Mouse (Mus musculus) CH12.LX (cell line): Measurements from ENCODE around the gene Atp5f1. TPM values are rescaled to one million over a fixed set of nuclear protein-coding genes. Genes with fewer than 3 reads are reported as not detected.

Source experiments
- DNase-seq: peaks from one replicate; pipeline ENCODE4 v3.0.0-alpha.2; 2013; ENCODE audit errors: extremely low read depth
- H3K27ac ChIP-seq: 2 replicates; pipeline ENCODE4 v1.5.1; 2012; ENCODE audit warnings: low read depth, mild to moderate bottlenecking, control low read depth, moderate library complexity; ENCODE audit not compliant: insufficient read depth
- H3K27me3 ChIP-seq: replicated peaks from 2 replicates; pipeline ENCODE3; 2012; ENCODE audit warnings: inconsistent platforms
- H3K36me3 ChIP-seq, 2 experiments: replicated peaks in 1 of 2; 2 replicates each; pipeline versions ENCODE3 to v1.6.1; 2012; ENCODE audit warnings: inconsistent platforms in 1 of 2, low read length in 1 of 2, mild to moderate bottlenecking in 1 of 2, mixed read lengths in 1 of 2, moderate library complexity in 1 of 2; ENCODE audit not compliant: control insufficient read depth in 1 of 2, insufficient read depth in 1 of 2
- H3K4me1 ChIP-seq, 2 experiments: 2 replicates each; pipeline ENCODE4 v1.6.1; 2012; ENCODE audit warnings: inconsistent platforms in 1 of 2, moderate library complexity in 1 of 2; ENCODE audit not compliant: insufficient read depth in 2 of 2, control insufficient read depth in 1 of 2
- H3K4me2 ChIP-seq: 2 replicates; pipeline ENCODE4 v1.6.1; 2012; ENCODE audit warnings: low read depth, mild to moderate bottlenecking, control low read depth; ENCODE audit not compliant: poor library complexity, insufficient read depth, severe bottlenecking
- H3K4me3 ChIP-seq, 3 experiments: fragments of 150-350 bp in 1 of 3; sonication (generic) in 1 of 3; replicated peaks in 1 of 3; 2 replicates each; pipeline versions ENCODE3 to v1.5.1; 2011 to 2012; ENCODE audit warnings: low read depth in 2 of 3, low read length in 2 of 3, mild to moderate bottlenecking in 2 of 3, moderate library complexity in 2 of 3, control low read depth in 1 of 3, improper control_type of control experiment in 1 of 3, inconsistent platforms in 1 of 3, mixed read lengths in 1 of 3; ENCODE audit not compliant: poor library complexity in 1 of 3
- H3K79me2 ChIP-seq: replicated peaks from 2 replicates; pipeline ENCODE4 v1.6.1; 2012; ENCODE audit warnings: mild to moderate bottlenecking, moderate library complexity; ENCODE audit not compliant: control insufficient read depth, poor library complexity, insufficient read depth, severe bottlenecking; ENCODE audit errors: extremely low read depth
- H3K9ac ChIP-seq: 2 replicates; pipeline ENCODE4 v1.6.1; 2012; ENCODE audit warnings: low read depth, mild to moderate bottlenecking, control low read depth, moderate library complexity; ENCODE audit not compliant: insufficient read depth
- H3K9me3 ChIP-seq: replicated peaks from 2 replicates; pipeline ENCODE3; 2012; ENCODE audit warnings: low read length, inconsistent platforms, mixed read lengths
- BHLHE40 ChIP-seq: IDR thresholded peaks from 2 replicates; pipeline ENCODE4 v1.6.1; 2011; ENCODE audit warnings: mild to moderate bottlenecking, low read depth, low read length, improper control_type of control experiment
- CHD1 ChIP-seq: IDR thresholded peaks from 2 replicates; pipeline ENCODE4 v1.6.1; 2012; ENCODE audit warnings: low read depth, low read length, improper control_type of control experiment, inconsistent platforms
- CHD2 ChIP-seq: IDR thresholded peaks from 2 replicates; pipeline ENCODE4 v1.6.1; 2011; ENCODE audit warnings: low read length, improper control_type of control experiment
- CTCF ChIP-seq, 2 experiments: IDR thresholded peaks in 1 of 2; conservative IDR thresholded peaks in 1 of 2; 2 replicates each; pipeline ENCODE4 v1.5.1; 2011 to 2012; ENCODE audit warnings: low read depth in 2 of 2, low read length in 2 of 2, improper control_type of control experiment in 1 of 2, inconsistent platforms in 1 of 2, mild to moderate bottlenecking in 1 of 2, moderate library complexity in 1 of 2
- E2F4 ChIP-seq: IDR thresholded peaks from 2 replicates; pipeline ENCODE4 v1.6.1; 2011; ENCODE audit warnings: low read depth, low read length, improper control_type of control experiment; ENCODE audit not compliant: insufficient replicate concordance
- ELF1 ChIP-seq: IDR thresholded peaks from 2 replicates; pipeline ENCODE4 v1.6.1; 2014; ENCODE audit warnings: low read depth, mild to moderate bottlenecking, inconsistent platforms, low read length, improper control_type of control experiment
- GABPA ChIP-seq: IDR thresholded peaks from 2 replicates; pipeline ENCODE4 v1.6.1; 2012; ENCODE audit warnings: low read depth, low read length, improper control_type of control experiment, inconsistent platforms; ENCODE audit not compliant: insufficient replicate concordance
- IRF4 ChIP-seq: IDR thresholded peaks from 2 replicates; pipeline ENCODE4 v1.6.1; 2014; ENCODE audit warnings: low read depth, mild to moderate bottlenecking, inconsistent platforms, low read length, improper control_type of control experiment
- MAX ChIP-seq: IDR thresholded peaks from 2 replicates; pipeline ENCODE4 v1.6.1; 2011; ENCODE audit warnings: low read length, improper control_type of control experiment
- MXI1 ChIP-seq: IDR thresholded peaks from 2 replicates; pipeline ENCODE4 v1.6.1; 2011; ENCODE audit warnings: mild to moderate bottlenecking, low read depth, low read length, improper control_type of control experiment
- MYC ChIP-seq: IDR thresholded peaks from 2 replicates; pipeline ENCODE4 v1.6.1; 2011; ENCODE audit warnings: low read depth, mild to moderate bottlenecking, improper control_type of control experiment, low read length
- NRF1 ChIP-seq: IDR thresholded peaks from 2 replicates; pipeline ENCODE4 v1.6.1; 2014; ENCODE audit warnings: low read depth, mild to moderate bottlenecking, inconsistent platforms, low read length, improper control_type of control experiment, moderate library complexity
- POLR2A ChIP-seq: IDR thresholded peaks from 2 replicates; pipeline ENCODE4 v1.6.1; 2011; ENCODE audit warnings: low read depth, mild to moderate bottlenecking, improper control_type of control experiment, low read length
- RAD21 ChIP-seq: IDR thresholded peaks from 2 replicates; pipeline ENCODE4 v1.6.1; 2011; ENCODE audit warnings: low read depth, mild to moderate bottlenecking, low read length, improper control_type of control experiment, moderate library complexity
- SIN3A ChIP-seq: IDR thresholded peaks from 2 replicates; pipeline ENCODE4 v1.6.1; 2012; ENCODE audit warnings: low read length, improper control_type of control experiment, inconsistent platforms
- SMC3 ChIP-seq: IDR thresholded peaks from 2 replicates; pipeline ENCODE4 v1.6.1; 2011; ENCODE audit warnings: low read depth, low read length, improper control_type of control experiment
- TBP ChIP-seq: conservative IDR thresholded peaks from 2 replicates; pipeline ENCODE4 v1.6.1; 2011; ENCODE audit warnings: low read depth, low read length, improper control_type of control experiment
- UBTF ChIP-seq: IDR thresholded peaks from 2 replicates; pipeline ENCODE4 v1.6.1; 2012; ENCODE audit warnings: low read depth, mild to moderate bottlenecking, inconsistent platforms, low read length, improper control_type of control experiment, moderate library complexity
- USF2 ChIP-seq: conservative IDR thresholded peaks from 2 replicates; pipeline ENCODE4 v1.6.1; 2011; ENCODE audit warnings: low read depth, low read length, improper control_type of control experiment
- ZC3H11A ChIP-seq: IDR thresholded peaks from 2 replicates; pipeline ENCODE4 v1.6.1; 2012; ENCODE audit warnings: low read depth, mild to moderate bottlenecking, inconsistent platforms, low read length, improper control_type of control experiment
- ZKSCAN1 ChIP-seq: IDR thresholded peaks from 2 replicates; pipeline ENCODE4 v1.6.1; 2012; ENCODE audit warnings: low read depth, inconsistent platforms, low read length, improper control_type of control experiment, borderline replicate concordance
- ZNF384 ChIP-seq: IDR thresholded peaks from 2 replicates; pipeline ENCODE4 v1.6.1; 2012; ENCODE audit warnings: low read depth, low read length, improper control_type of control experiment, inconsistent platforms
- dilution Hi-C: fragments of 300-500 bp; cut with MboI; formaldehyde crosslinking; loops from 2 replicates; pipeline ENCODE4 v1.14.3; 2020; ENCODE audit warnings: low sequenced_read_pairs; ENCODE audit not compliant: extremely low pct_unique_long_range_greater_than_20kb, extremely low pct_ligation_motif_present
- in situ Hi-C: fragments of 300-500 bp; cut with MboI; formaldehyde crosslinking; loops from 3 replicates; pipeline ENCODE4 v1.14.3; 2019; ENCODE audit warnings: low sequenced_read_pairs, low pct_ligation_motif_present, low pct_unique_long_range_greater_than_20kb, mixed read lengths
- polyA plus RNA-seq: library from polyadenylated mRNA; unstranded; fragments of >175 nt; gene quantifications from 2 replicates; pipeline ENCODE4 v1.2.1, GENCODE M21; 2012; ENCODE audit warnings: low read depth; ENCODE audit not compliant: insufficient read length
- total RNA-seq, 2 experiments: library from RNA; depleted of rRNA; stranded (reverse); fragments of 300-350 nt in 1 of 2; fragments of >200 nt in 1 of 2; gene quantifications; 2 replicates each; pipeline ENCODE4 v1.2.3; 2012 to 2014

The Atp5f1 gene
- total and polyA plus RNA-seq, 3 experiments: 317 to 676 (median 494) TPM

GRCm38 (mm10) chr3:105900266-105900665 lies 59.6 kb downstream of the Atp5f1 start:
- no peaks in the 10 kb centered on the region for H3K79me2 ChIP-seq
- TF ChIP-seq IRF4 (no peak), NRF1 (no peak), ZKSCAN1 (no peak), BHLHE40 (no peak), USF2 (no peak), UBTF (no peak), GABPA (no peak), CHD2 (no peak), SIN3A (no peak), MXI1 (no peak; the same call in 1 of the 2 replicates), ELF1 (no peak), CHD1 (no peak), MYC (no peak), ZC3H11A (no peak)
- H3K4me1 ChIP-seq: peaks cover 18 to 52% of the 10 kb centered on the region in 2 experiments
- no peak overlapping the region for H3K4me2 ChIP-seq
- H3K4me3 ChIP-seq: no peak overlapping the region
- no peaks in the 10 kb centered on the region for H3K27me3 ChIP-seq
- peak overlapping the region; percentile 12 for H3K27ac ChIP-seq
- peaks cover 3% of the 10 kb centered on the region for H3K9me3 ChIP-seq
- no peak overlapping the region for H3K9ac ChIP-seq
- no peak for DNase-seq
- no peaks in the 10 kb centered on the region for H3K36me3 ChIP-seq
- in situ Hi-C loops: loop anchor here (5.0 kb wide), 1 partner anchor 57 kb away; the partner anchor contains the start of gene Wdr77
- dilution Hi-C loops: loop anchor here (25.0 kb wide), 1 partner anchor 213 kb away; the partner anchor contains the start of gene Ddx20

DNA sequence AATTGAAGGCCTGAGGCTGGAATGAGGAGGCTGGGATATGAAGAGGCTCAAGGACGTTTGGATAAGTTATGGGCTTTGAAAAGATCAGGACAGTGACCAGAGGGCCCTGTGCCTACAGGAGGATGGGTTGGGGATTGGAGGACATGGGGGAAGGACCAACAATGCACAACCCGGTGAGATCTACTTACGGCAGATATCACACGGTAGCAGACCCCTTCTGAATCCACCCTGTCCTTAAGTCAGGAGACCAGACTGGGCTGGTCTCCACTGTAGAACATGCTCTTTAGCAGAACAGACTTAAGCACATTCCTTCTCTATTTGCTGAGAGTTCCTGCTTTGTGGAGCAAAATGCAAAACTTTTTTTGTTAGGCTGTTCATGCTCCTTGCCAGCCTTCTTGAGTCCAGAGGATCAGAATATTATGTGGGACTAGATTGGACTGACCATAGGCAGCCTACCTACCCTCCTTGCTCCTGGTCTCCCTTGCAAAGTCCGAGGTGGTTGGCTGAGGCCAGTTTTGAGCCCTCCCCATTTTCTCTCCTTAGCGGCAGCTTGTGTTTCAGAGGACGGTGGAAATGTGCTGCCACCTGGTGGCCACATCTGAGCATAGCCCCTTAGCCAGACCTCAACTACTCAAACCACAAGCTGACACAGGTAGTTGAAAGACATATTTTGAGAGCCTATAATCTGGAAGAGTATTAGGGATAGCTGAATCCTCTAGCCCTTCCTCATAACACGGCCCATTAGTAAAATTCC lies 60.3 kb downstream of the Atp5f1 start:
- H3K27me3 ChIP-seq: no peaks in the 10 kb centered on the region
- H3K79me2 ChIP-seq: no peaks in the 10 kb centered on the region
- H3K36me3 ChIP-seq: no peaks in the 10 kb centered on the region
- no peak overlapping the region for H3K9ac ChIP-seq
- H3K27ac ChIP-seq: no peak overlapping the region
- in situ Hi-C loops: loop anchor here (5.0 kb wide), 2 partner anchors 58 to 212 kb away; partner anchors contain the start of genes Ddx20 and Wdr77
- dilution Hi-C loops: loop anchor here (25.0 kb wide), 1 partner anchor 212 kb away; the partner anchor contains the start of gene Ddx20
- DNase-seq: peak; percentile 90
- H3K4me2 ChIP-seq: no peak overlapping the region
- H3K9me3 ChIP-seq: peaks cover 3% of the 10 kb centered on the region
- no peak overlapping the region for H3K4me3 ChIP-seq
- TF ChIP-seq E2F4: no peak
- TF ChIP-seq POLR2A: peak; percentile 31; the same call in 1 of the 2 replicates
- TF ChIP-seq BHLHE40: no peak
- peak; percentile 75 for TF ChIP-seq MAX
- TF ChIP-seq SMC3: peak; percentile 97
- TF ChIP-seq ZNF384: no peak; the same call in 1 of the 2 replicates
- TF ChIP-seq TBP: 0 out of 2 replicates have a peak, but pooled peaks have one; percentile 19
- TF ChIP-seq RAD21: peak; percentile 99
- TF ChIP-seq ZC3H11A: peak; percentile 86
- TF ChIP-seq CTCF (conservative IDR thresholded peaks at IDR 0.05 in 1 of 2, IDR thresholded peaks at IDR 0.05 in 1 of 2; ENCODE audit: low read depth in 2 of 2, low read length in 2 of 2): peak; percentile 73 to 95
- peaks cover 13 to 51% of the 10 kb centered on the region in 2 experiments for H3K4me1 ChIP-seq
